Comparison of ENCODE assay signal across 15 mouse cellular contexts in the genomic region with DNA sequence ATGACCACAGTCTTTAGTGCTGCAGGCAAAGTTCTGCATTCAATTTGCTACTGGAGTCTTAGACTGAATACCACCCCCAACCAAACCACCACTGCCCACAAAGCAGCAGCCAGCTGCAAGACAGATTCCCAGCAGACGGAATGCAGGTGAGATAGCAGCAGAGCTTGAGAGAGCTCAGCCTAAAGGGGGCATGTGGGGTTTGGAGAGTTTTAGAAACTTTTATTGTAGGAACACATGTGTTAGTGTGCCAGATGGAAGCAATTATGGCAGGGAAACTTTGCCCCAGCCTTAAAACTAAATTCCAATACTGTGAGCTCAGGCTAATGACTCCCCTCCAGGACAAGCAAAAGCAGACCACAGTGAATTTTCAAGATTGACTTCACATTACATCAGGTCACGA.
DNase-seq lines count a peak whose midpoint lies in the region; ATAC-seq lines count a peak whose summit lies in the region.
"Had no signal": no experiment of that assay in that cellular context is flagged by ENCODE, and none has a peak within 500 bp of the region (broad histone marks: within the 10 kb centered on the region; RNA-seq: fewer than 3 reads in every experiment).

No protein-coding gene starts in this region.

- H3K9me3 ChIP-seq in midbrain, embryonic 11.5 days (ENCODE audit: control insufficient read depth, low read length), result no peaks in the 10 kb centered on the region
- H3K9me3 ChIP-seq in midbrain, embryonic 16.5 days (replicated peaks; ENCODE audit: control insufficient read depth, low read length, poor library complexity, severe bottlenecking), result no peaks in the 10 kb centered on the region
- H3K9me3 ChIP-seq: heart, embryonic 13.5 days; lung, embryonic 15.5 days had no signal

- H3K27ac ChIP-seq in midbrain, embryonic 11.5 days (ENCODE audit: low read depth, low read length), result no peak overlapping the region
- no peak overlapping the region for H3K27ac ChIP-seq in midbrain, embryonic 16.5 days (ENCODE audit: low read length)
- H3K27ac ChIP-seq: heart, embryonic 13.5 days; hindbrain, embryonic 14.5 days; lung, embryonic 15.5 days had no signal

- 56% methylated on average over 2 of the region's 2 CpGs for WGBS in midbrain, embryonic 11.5 days
- WGBS in midbrain, embryonic 16.5 days, result 67% methylated on average over 2 of the region's 2 CpGs

- H3K36me3 ChIP-seq in midbrain, embryonic 11.5 days (ENCODE audit: control insufficient read depth, insufficient read depth, low read length), result no peaks in the 10 kb centered on the region
- no peaks in the 10 kb centered on the region for H3K36me3 ChIP-seq in midbrain, embryonic 16.5 days (ENCODE audit: control insufficient read depth, insufficient read depth, low read length)
- H3K36me3 ChIP-seq: heart, embryonic 13.5 days; lung, embryonic 15.5 days had no signal

- H3K9ac ChIP-seq in midbrain, embryonic 11.5 days (ENCODE audit: low read length), result no peak overlapping the region
- H3K9ac ChIP-seq in midbrain, embryonic 16.5 days (ENCODE audit: low read depth, low read length), result no peak overlapping the region
- H3K9ac ChIP-seq: heart, embryonic 13.5 days; hindbrain, embryonic 14.5 days; lung, embryonic 15.5 days had no signal

- peak; percentile 83 for DNase-seq in midbrain, embryonic 11.5 days (ENCODE audit: low spot score, missing footprints)
- peak; percentile 46 for DNase-seq in embryo, embryonic 11.5 days (ENCODE audit: low read depth, low spot score)
- DNase-seq in forelimb bud, embryonic 11.5 days (ENCODE audit: low read depth, low spot score), result peak; percentile 93
- DNase-seq in skeletal muscle tissue, adult 2 months (ENCODE audit: low read depth, low spot score), result peak; percentile 36
- no peak for DNase-seq in c-Kit-positive CD71-positive TER-119-positive erythroid progenitor cells, embryonic 14.5 days (ENCODE audit: low spot score)
- no peak for DNase-seq in spleen, postnatal 14 days (ENCODE audit: low spot score in 2 of 2)
- DNase-seq in spleen, adult 12 weeks (ENCODE audit: low spot score), result no peak
- DNase-seq: cerebellum, adult 8-10 months; layer of hippocampus, adult 9-11 months; thymus, adult 18-20 months had no signal

- H3K4me1 ChIP-seq in midbrain, embryonic 11.5 days (ENCODE audit: control insufficient read depth, insufficient read depth, low read length), result no peaks in the 10 kb centered on the region
- no peaks in the 10 kb centered on the region for H3K4me1 ChIP-seq in midbrain, embryonic 16.5 days (ENCODE audit: control insufficient read depth, insufficient read depth, low read length)
- H3K4me1 ChIP-seq: lung, embryonic 15.5 days had no signal

- H3K27me3 ChIP-seq in midbrain, embryonic 11.5 days (ENCODE audit: control insufficient read depth, insufficient read depth, low read length), result no peaks in the 10 kb centered on the region
- H3K27me3 ChIP-seq in midbrain, embryonic 16.5 days (ENCODE audit: control insufficient read depth, insufficient read depth, low read depth, low read length), result no peaks in the 10 kb centered on the region
- H3K27me3 ChIP-seq: heart, embryonic 13.5 days; lung, embryonic 15.5 days had no signal

- no peak overlapping the region for H3K4me3 ChIP-seq in midbrain, embryonic 11.5 days (ENCODE audit: low read depth, low read length)
- H3K4me3 ChIP-seq in midbrain, embryonic 16.5 days (ENCODE audit: low read depth, low read length), result no peak overlapping the region
- H3K4me3 ChIP-seq: erythroblast, embryonic 14.5 days; heart, embryonic 13.5 days; lung, embryonic 15.5 days had no signal

- no peak overlapping the region for H3K4me2 ChIP-seq in midbrain, embryonic 11.5 days
- no peak overlapping the region for H3K4me2 ChIP-seq in midbrain, embryonic 16.5 days (ENCODE audit: low read length)
- H3K4me2 ChIP-seq: heart, embryonic 13.5 days; hindbrain, embryonic 14.5 days; lung, embryonic 15.5 days had no signal

- ATAC-seq in midbrain, embryonic 11.5 days (ENCODE audit: low FRiP score), result no peak
- ATAC-seq in midbrain, embryonic 16.5 days, result no peak

Comparison
In these comparisons a context has a peak if more than half of its experiments do, and no peak if none do; other contexts are left out.
1. DNase-seq: peak in midbrain, embryonic 11.5 days (single experiment), embryo, embryonic 11.5 days (single experiment), forelimb bud, embryonic 11.5 days (single experiment) and skeletal muscle tissue, adult 2 months (single experiment); none in c-Kit-positive CD71-positive TER-119-positive erythroid progenitor cells, embryonic 14.5 days (single experiment), spleen, postnatal 14 days (0 of 2) and spleen, adult 12 weeks (single experiment).